Mouse (Mus musculus): ENCODE measurements around the gene Gtse1. TPM values are rescaled to one million over a fixed set of nuclear protein-coding genes. Genes with fewer than 3 reads are reported as not detected.
A peak's percentile ranks its signal among the peaks of the same experiment; 100 is the strongest.
"Not testable (repeated sequence)": the region's sequence is repeated elsewhere in the genome, so short reads cannot be mapped to it uniquely, and the experiment has no call there.

Gene Gtse1
- total RNA-seq, 2 experiments from 2014 or later: 55.3 to 75.2 TPM

GRCm38 (mm10) chr15:85858980-85859489 is 510 bp upstream of the Gtse1 start:
- peak; percentile 43 for ATAC-seq (replicated peaks; ENCODE audit: low FRiP score, poor library complexity, severe bottlenecking)

DNA sequence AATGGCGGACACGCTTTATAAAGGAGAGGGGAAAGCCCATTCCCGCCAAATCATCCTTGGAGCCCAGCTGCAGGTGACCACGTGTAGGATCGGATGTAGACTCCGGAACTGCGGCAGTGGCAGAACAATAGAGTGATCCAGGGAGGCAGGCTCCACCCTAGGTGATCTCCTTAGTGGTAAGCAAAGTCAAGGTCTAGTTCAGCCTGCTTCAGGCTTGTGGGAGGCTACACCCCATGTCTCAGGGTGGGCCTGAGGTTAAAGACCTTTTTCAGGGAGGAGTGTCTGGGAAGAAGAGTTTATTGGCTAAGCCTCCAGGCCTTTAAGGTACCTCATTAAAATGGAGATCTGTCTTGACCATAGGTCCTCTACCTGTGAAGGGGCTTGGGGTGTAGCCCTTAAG is 6.4 kb downstream of the Gtse1 start:
- not testable (repeated sequence) for ATAC-seq (replicated peaks; ENCODE audit: low FRiP score, poor library complexity, severe bottlenecking)

DNA sequence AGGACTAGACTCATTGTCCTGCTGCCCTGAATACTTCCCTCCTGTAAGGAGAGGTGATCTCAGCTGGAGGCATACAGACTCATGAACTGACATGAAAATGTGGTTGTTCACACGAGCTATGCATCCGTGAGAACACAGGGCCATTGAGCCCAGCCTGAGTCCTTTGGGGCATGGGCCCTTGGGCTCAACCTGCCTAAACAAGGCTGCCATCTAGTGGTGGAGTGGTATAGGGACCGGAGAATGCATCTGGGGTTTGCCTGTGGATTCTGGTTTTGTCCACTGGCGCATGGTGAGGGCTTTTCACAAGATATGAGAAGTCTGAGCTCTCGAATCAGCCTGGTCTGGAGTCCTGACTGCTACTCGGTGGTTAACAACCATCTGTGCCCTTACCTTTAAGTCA is 8.2 kb downstream of the Gtse1 start:
- peak; percentile 72 for ATAC-seq (replicated peaks; ENCODE audit: low FRiP score, poor library complexity, severe bottlenecking)

DNA sequence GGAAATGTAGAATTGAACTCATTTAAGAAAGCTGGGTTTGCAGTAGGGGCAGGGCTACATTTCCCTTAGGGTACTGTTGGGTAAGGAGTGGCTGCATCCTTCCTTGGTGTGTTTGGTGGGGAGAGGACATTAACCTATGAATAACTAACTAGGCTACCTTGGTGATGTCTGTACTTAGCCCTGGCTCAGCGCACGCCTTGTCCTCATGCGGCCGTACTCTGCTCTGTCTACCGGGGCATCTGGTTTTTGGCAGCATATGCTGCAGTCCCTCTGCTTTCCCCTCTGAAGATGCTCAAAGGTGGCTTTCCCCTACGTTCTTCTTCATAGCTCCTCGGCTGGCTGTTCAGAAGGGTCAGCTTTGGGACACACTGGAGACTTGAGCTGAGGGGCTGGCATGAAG is 17.8 kb downstream of the Gtse1 start:
- no peak for ATAC-seq (replicated peaks; ENCODE audit: low FRiP score, poor library complexity, severe bottlenecking)

GRCm38 (mm10) chr15:85878848-85879497 is 19.4 kb downstream of the Gtse1 start, which contains the start of gene Trmu:
Gene Trmu (plus strand): TSS chr15:85879312.
- ATAC-seq (replicated peaks; ENCODE audit: low FRiP score, poor library complexity, severe bottlenecking): peak; percentile 87

DNA sequence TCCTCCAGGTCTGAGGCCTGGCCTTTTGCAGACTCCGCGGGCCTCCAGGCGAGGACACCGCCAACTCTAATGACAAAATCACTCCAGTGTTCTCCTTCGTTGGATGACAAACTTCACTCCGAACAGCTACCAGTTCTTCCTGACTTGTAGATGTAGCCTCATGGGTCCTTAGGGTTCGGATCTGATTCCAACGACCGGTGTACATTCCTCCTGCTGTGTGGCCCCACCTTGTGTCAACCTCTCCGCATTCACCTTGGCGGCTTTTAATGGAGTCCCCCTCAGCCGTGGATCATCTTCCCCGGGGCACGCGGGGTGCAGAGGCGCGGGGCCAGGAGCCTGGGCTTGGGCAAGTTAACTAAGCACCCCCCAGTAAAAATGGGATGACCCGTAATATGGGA is 20.0 kb downstream of the Gtse1 start:
- peak; percentile 51 for ATAC-seq (replicated peaks; ENCODE audit: low FRiP score, poor library complexity, severe bottlenecking)

- ATAC-seq (replicated peaks; ENCODE audit: low FRiP score, poor library complexity, severe bottlenecking): no peak
These were observed 26.1 kb downstream of the Gtse1 start for GRCm38 (mm10) chr15:85885606-85886005.

- ATAC-seq (replicated peaks; ENCODE audit: low FRiP score, poor library complexity, severe bottlenecking): no peak
These were observed 29.7 kb downstream of the Gtse1 start for GRCm38 (mm10) chr15:85889235-85889634.

GRCm38 (mm10) chr15:85891971-85892370 is 32.4 kb downstream of the Gtse1 start:
- no peak for ATAC-seq (replicated peaks; ENCODE audit: low FRiP score, poor library complexity, severe bottlenecking)

GRCm38 (mm10) chr15:85892498-85893118 is 33.1 kb downstream of the Gtse1 start:
- ATAC-seq (replicated peaks; ENCODE audit: low FRiP score, poor library complexity, severe bottlenecking): no peak

DNA sequence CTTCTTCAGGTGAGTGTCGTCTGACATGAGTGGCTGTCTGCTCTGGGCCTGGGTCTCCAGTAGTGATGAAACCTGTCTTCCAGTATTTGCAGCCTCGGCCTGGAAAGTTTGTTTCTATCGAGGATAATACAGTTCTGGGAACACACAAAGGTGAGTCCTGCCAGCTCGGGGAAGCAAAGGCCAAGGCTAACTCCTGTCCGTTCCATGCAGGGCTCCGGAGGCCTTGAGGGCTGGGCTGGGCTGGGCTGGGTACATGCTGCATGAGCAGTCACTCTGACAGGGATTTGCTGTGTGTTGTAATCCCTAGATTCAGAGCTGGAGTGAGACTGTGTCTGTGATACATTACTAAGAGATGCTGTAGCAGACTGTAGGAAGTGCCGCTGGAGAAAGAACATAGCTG is 34.3 kb downstream of the Gtse1 start:
- no peak for ATAC-seq (replicated peaks; ENCODE audit: low FRiP score, poor library complexity, severe bottlenecking)

DNA sequence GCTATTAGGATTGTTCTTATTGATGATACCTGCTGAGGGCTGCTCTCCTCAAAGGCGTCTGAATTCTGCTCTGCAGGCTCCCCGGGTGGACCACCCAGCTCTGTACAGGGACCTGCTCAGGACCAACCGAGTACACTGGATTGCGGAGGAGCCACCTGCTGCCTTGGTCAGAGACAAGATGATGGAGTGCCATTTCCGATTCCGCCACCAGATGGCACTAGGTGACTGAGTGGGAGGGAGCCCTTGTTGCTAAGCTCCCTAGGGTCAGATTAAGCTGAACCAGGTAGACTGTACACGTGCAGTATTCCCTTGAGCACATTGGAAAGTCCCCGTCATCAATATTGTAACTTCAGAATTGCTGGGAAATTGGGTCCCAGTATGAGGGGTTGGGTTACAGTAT is 36.7 kb downstream of the Gtse1 start:
- peak; percentile 64 for ATAC-seq (replicated peaks; ENCODE audit: low FRiP score, poor library complexity, severe bottlenecking)

GRCm38 (mm10) chr15:85897113-85897512 is 37.6 kb downstream of the Gtse1 start:
- ATAC-seq (replicated peaks; ENCODE audit: low FRiP score, poor library complexity, severe bottlenecking): no peak

- no peak for ATAC-seq (replicated peaks; ENCODE audit: low FRiP score, poor library complexity, severe bottlenecking)
These were observed 39.9 kb downstream of the Gtse1 start for GRCm38 (mm10) chr15:85899396-85899795.

DNA sequence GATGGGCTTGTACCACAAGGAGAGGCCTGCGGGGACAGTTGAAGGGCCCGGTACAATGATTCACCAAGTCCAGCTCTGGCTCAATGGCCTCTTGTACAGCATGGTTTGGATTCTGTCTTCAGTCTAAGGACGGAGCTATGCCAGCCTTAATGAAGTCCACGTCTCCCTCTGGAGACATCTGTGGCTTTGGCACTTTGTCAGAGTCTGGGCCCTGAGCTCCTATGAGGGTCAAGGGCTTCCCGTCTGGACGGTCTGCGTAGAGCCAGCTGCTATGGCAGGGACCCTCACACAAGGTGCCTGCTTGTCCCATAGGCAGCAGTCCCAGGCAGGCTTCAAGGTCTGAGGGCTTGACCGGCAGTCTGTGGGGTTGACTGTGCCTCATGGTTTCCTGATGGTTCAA is 40.8 kb downstream of the Gtse1 start:
- no peak for ATAC-seq (replicated peaks; ENCODE audit: low FRiP score, poor library complexity, severe bottlenecking)

DNA sequence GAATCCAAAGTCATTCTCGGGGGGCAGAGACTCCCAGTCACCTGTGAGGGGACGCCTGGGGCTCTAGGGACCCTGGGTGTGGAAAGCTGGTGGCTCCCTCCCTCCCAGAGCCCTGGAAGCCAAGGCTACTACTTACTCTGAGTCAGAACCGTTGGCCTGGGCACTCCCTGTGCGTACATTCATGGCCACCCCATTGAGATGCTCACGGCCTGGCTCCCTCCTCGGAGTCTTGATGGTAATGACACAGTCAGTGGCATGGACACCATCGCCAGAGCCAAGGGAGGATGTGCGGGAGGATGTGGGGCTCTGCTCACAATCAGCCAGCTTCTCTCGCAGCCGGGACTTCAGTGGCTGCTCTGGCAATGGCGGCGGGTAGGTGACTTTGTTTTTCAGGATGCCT is 41.3 kb downstream of the Gtse1 start:
- ATAC-seq (replicated peaks; ENCODE audit: low FRiP score, poor library complexity, severe bottlenecking): no peak

DNA sequence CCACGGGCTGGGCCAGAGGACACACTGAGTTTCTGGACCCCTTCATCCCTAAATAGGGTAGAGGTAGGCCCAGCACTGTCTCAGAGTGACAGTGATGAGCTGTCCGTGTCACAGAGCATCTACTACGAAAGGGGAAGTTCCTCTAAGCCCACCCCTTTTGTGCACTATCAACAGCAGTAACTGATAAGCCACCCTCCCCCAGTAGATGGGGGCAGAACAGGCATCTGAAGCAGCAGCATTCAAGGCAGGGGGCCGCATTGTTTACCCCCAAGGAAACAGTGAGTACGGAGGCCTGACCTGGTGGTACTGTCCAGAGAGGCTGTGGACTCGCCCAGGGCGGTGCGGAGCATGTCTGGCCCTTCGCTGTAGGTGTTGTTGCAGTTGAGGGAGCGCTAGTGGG is 43.0 kb downstream of the Gtse1 start:
- no peak for ATAC-seq (replicated peaks; ENCODE audit: low FRiP score, poor library complexity, severe bottlenecking)

- no peak for ATAC-seq (replicated peaks; ENCODE audit: low FRiP score, poor library complexity, severe bottlenecking)
These were observed 44.3 kb downstream of the Gtse1 start for GRCm38 (mm10) chr15:85903826-85904225.

- no peak for ATAC-seq (replicated peaks; ENCODE audit: low FRiP score, poor library complexity, severe bottlenecking)
These were observed 49.3 kb downstream of the Gtse1 start for GRCm38 (mm10) chr15:85908660-85909491.

- ATAC-seq (replicated peaks; ENCODE audit: low FRiP score, poor library complexity, severe bottlenecking): no peak
These were observed 49.9 kb downstream of the Gtse1 start for GRCm38 (mm10) chr15:85909492-85909829.

- no peak for ATAC-seq (replicated peaks; ENCODE audit: low FRiP score, poor library complexity, severe bottlenecking)
These were observed 50.4 kb downstream of the Gtse1 start for GRCm38 (mm10) chr15:85909931-85910330.
